Mouse (Mus musculus): Measurements from ENCODE around the gene Gm7694. TPM values are rescaled to one million over a fixed set of nuclear protein-coding genes. Genes with fewer than 3 reads are reported as not detected.

Gene Gm7694
- polyA plus RNA-seq, 1 experiment from 2014 or later, result 2.4 TPM

- Histone ChIP-seq H3K4me2 (no peak overlapping the region), H3K27ac (no peak overlapping the region), H3K27me3 (no peaks in the 10 kb centered on the region), H3K36me3 (no peaks in the 10 kb centered on the region), H3K4me3 (no peak overlapping the region), H3K4me1 (no peaks in the 10 kb centered on the region), H3K9me3 (no peaks in the 10 kb centered on the region), H3K9ac (no peak overlapping the region)
- no peak for ATAC-seq (ENCODE audit: insufficient number of reproducible peaks, insufficient read depth, low FRiP score, low TSS enrichment, low read depth)
- WGBS, result 82% methylated on average over 2 of the region's 2 CpGs
These were observed 15.9 kb upstream of the Gm7694 start for GRCm38 (mm10) chr1:170322046-170322445.

- Histone ChIP-seq H3K36me3 (no peaks in the 10 kb centered on the region), H3K27me3 (no peaks in the 10 kb centered on the region), H3K9ac (no peak overlapping the region), H3K27ac (no peak overlapping the region), H3K4me3 (no peak overlapping the region), H3K9me3 (no peaks in the 10 kb centered on the region), H3K4me2 (no peak overlapping the region), H3K4me1 (peaks cover 3% of the 10 kb centered on the region)
- 74% methylated on average over 6 of the region's 6 CpGs for WGBS
- ATAC-seq (ENCODE audit: insufficient number of reproducible peaks, insufficient read depth, low FRiP score, low TSS enrichment, low read depth), result no peak
These were observed 5.3 kb upstream of the Gm7694 start for GRCm38 (mm10) chr1:170311431-170311830.

GRCm38 (mm10) chr1:170308503-170308902 lies 2.4 kb upstream of the Gm7694 start, which contains the start of gene Spata46:
Spata46 (plus strand) TSS chr1:170308803.
- no peak within 1 kb of the TSS for H3K9ac ChIP-seq
- H3K4me2 ChIP-seq, result no peak within 1 kb of the TSS
- H3K27me3 ChIP-seq, result no peaks in the 10 kb centered on the region
- H3K4me3 ChIP-seq, result no peak within 1 kb of the TSS
- no peak within 1 kb of the TSS for H3K27ac ChIP-seq
- H3K36me3 ChIP-seq, result no peaks in the 10 kb centered on the region
- H3K9me3 ChIP-seq, result no peaks in the 10 kb centered on the region
- peaks cover 3% of the 10 kb centered on the region; the same call in 1 of the 2 replicates for H3K4me1 ChIP-seq
- no peak for ATAC-seq (ENCODE audit: insufficient number of reproducible peaks, insufficient read depth, low FRiP score, low TSS enrichment, low read depth)
- WGBS, result 92% methylated on average over 4 of the region's 4 CpGs

- no peak for ATAC-seq (ENCODE audit: insufficient number of reproducible peaks, insufficient read depth, low FRiP score, low TSS enrichment, low read depth)
- no peaks in the 10 kb centered on the region for H3K9me3 ChIP-seq
- 94% methylated on average over 10 of the region's 10 CpGs for WGBS
- no peaks in the 10 kb centered on the region for H3K27me3 ChIP-seq
- H3K4me3 ChIP-seq, result no peak overlapping the region
- no peaks in the 10 kb centered on the region for H3K4me1 ChIP-seq
- no peaks in the 10 kb centered on the region for H3K36me3 ChIP-seq
- H3K9ac ChIP-seq, result no peak overlapping the region
- no peak overlapping the region for H3K4me2 ChIP-seq
- no peak overlapping the region for H3K27ac ChIP-seq
These were observed 1.1 kb downstream of the Gm7694 start for GRCm38 (mm10) chr1:170305002-170305401.

GRCm38 (mm10) chr1:170303103-170303502 lies 3.0 kb downstream of the Gm7694 start:
- Histone ChIP-seq H3K4me3 (no peak overlapping the region), H3K4me2 (no peak overlapping the region), H3K9me3 (no peaks in the 10 kb centered on the region), H3K36me3 (no peaks in the 10 kb centered on the region), H3K27ac (no peak overlapping the region), H3K27me3 (no peaks in the 10 kb centered on the region), H3K9ac (no peak overlapping the region), H3K4me1 (no peaks in the 10 kb centered on the region)
- ATAC-seq (ENCODE audit: insufficient number of reproducible peaks, insufficient read depth, low FRiP score, low TSS enrichment, low read depth), result no peak
- WGBS, result 62% methylated on average over 6 of the region's 6 CpGs

GRCm38 (mm10) chr1:170302456-170302855 lies 3.7 kb downstream of the Gm7694 start:
- WGBS, result 79% methylated on average over 6 of the region's 6 CpGs
- no peaks in the 10 kb centered on the region for H3K9me3 ChIP-seq
- H3K4me1 ChIP-seq, result no peaks in the 10 kb centered on the region
- H3K4me2 ChIP-seq, result no peak overlapping the region
- no peak overlapping the region for H3K9ac ChIP-seq
- H3K27ac ChIP-seq, result no peak overlapping the region
- ATAC-seq (ENCODE audit: insufficient number of reproducible peaks, insufficient read depth, low FRiP score, low TSS enrichment, low read depth), result no peak
- H3K27me3 ChIP-seq, result no peaks in the 10 kb centered on the region
- no peak overlapping the region for H3K4me3 ChIP-seq
- no peaks in the 10 kb centered on the region for H3K36me3 ChIP-seq

GRCm38 (mm10) chr1:170301686-170302085 lies 4.4 kb downstream of the Gm7694 start:
- no peak overlapping the region for H3K4me2 ChIP-seq
- H3K27me3 ChIP-seq, result no peaks in the 10 kb centered on the region
- no peaks in the 10 kb centered on the region for H3K4me1 ChIP-seq
- WGBS, result 94% methylated on average over 9 of the region's 9 CpGs
- no peaks in the 10 kb centered on the region for H3K36me3 ChIP-seq
- no peak for ATAC-seq (ENCODE audit: insufficient number of reproducible peaks, insufficient read depth, low FRiP score, low TSS enrichment, low read depth)
- no peak overlapping the region for H3K27ac ChIP-seq
- H3K9ac ChIP-seq, result no peak overlapping the region
- no peaks in the 10 kb centered on the region for H3K9me3 ChIP-seq
- H3K4me3 ChIP-seq, result no peak overlapping the region

GRCm38 (mm10) chr1:170299496-170299895 lies 6.6 kb downstream of the Gm7694 start:
- Histone ChIP-seq H3K4me1 (no peaks in the 10 kb centered on the region), H3K4me3 (no peak overlapping the region), H3K4me2 (no peak overlapping the region), H3K27me3 (no peaks in the 10 kb centered on the region), H3K9me3 (no peaks in the 10 kb centered on the region), H3K36me3 (no peaks in the 10 kb centered on the region), H3K27ac (no peak overlapping the region), H3K9ac (no peak overlapping the region)
- ATAC-seq (ENCODE audit: insufficient number of reproducible peaks, insufficient read depth, low FRiP score, low TSS enrichment, low read depth), result no peak
- 83% methylated on average over 4 of the region's 4 CpGs for WGBS

GRCm38 (mm10) chr1:170294786-170295570 lies 11.2 kb downstream of the Gm7694 start:
- Histone ChIP-seq H3K9me3 (no peaks in the 10 kb centered on the region), H3K27me3 (no peaks in the 10 kb centered on the region), H3K9ac (no peak overlapping the region), H3K4me1 (no peaks in the 10 kb centered on the region), H3K36me3 (no peaks in the 10 kb centered on the region), H3K27ac (no peak overlapping the region), H3K4me3 (no peak overlapping the region), H3K4me2 (no peak overlapping the region)
- ATAC-seq (ENCODE audit: insufficient number of reproducible peaks, insufficient read depth, low FRiP score, low TSS enrichment, low read depth), result no peak
- 87% methylated on average over 15 of the region's 15 CpGs for WGBS

GRCm38 (mm10) chr1:170293257-170293656 lies 12.9 kb downstream of the Gm7694 start:
- no peak for ATAC-seq (ENCODE audit: insufficient number of reproducible peaks, insufficient read depth, low FRiP score, low TSS enrichment, low read depth)
- Histone ChIP-seq H3K9ac (no peak overlapping the region), H3K27me3 (no peaks in the 10 kb centered on the region), H3K4me1 (no peaks in the 10 kb centered on the region), H3K36me3 (no peaks in the 10 kb centered on the region), H3K27ac (no peak overlapping the region), H3K4me2 (no peak overlapping the region), H3K4me3 (no peak overlapping the region), H3K9me3 (no peaks in the 10 kb centered on the region)
- WGBS, result 74% methylated on average over 5 of the region's 5 CpGs

- Histone ChIP-seq H3K36me3 (no peaks in the 10 kb centered on the region), H3K9me3 (no peaks in the 10 kb centered on the region), H3K4me2 (peak overlapping the region; percentile 12; the same call in 1 of the 2 replicates), H3K4me1 (no peaks in the 10 kb centered on the region), H3K27me3 (no peaks in the 10 kb centered on the region), H3K9ac (no peak overlapping the region), H3K4me3 (no peak overlapping the region), H3K27ac (no peak overlapping the region)
- no peak for ATAC-seq (ENCODE audit: insufficient number of reproducible peaks, insufficient read depth, low FRiP score, low TSS enrichment, low read depth)
- 37% methylated on average over 9 of the region's 9 CpGs for WGBS
These were observed 13.7 kb downstream of the Gm7694 start for GRCm38 (mm10) chr1:170292239-170292951.

Data from embryonic facial prominence, embryonic 13.5 days (tissue).